Mouse (Mus musculus): ENCODE data around the gene Fstl3.

Gene Fstl3

GRCm38 (mm10) chr10:79788386-79789158 lies 11.5 kb downstream of the Fstl3 start:
- DNase-seq (ENCODE audit: low spot score): no peak

- no peak for DNase-seq (ENCODE audit: low spot score)
Measured at GRCm38 (mm10) chr10:79789581-79789980, 12.5 kb downstream of the Fstl3 start.

DNA sequence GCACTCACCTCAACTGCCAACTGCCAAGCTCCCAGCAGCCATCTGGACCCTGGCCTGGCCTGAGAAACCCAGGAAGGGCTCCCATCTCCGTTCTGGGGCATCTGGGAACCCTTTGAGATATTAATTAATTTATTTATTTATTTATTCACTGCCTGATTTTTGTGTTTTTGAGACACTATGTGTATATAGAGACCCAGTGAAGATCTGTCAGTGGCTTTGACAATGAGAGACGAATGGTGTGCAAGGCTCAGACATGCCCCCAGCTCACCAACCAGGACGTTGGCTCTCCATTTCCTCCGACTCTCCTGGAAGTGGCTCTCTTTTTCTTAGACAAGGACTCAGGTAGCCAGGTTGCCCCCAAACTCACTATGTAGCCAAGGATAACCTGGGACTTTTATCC lies 13.8 kb downstream of the Fstl3 start, which contains the start of gene Prss57:
Prss57 (minus strand) TSS at position 101 of the 400 bp plus-strand sequence.
- no peak for DNase-seq (ENCODE audit: low spot score)

DNA sequence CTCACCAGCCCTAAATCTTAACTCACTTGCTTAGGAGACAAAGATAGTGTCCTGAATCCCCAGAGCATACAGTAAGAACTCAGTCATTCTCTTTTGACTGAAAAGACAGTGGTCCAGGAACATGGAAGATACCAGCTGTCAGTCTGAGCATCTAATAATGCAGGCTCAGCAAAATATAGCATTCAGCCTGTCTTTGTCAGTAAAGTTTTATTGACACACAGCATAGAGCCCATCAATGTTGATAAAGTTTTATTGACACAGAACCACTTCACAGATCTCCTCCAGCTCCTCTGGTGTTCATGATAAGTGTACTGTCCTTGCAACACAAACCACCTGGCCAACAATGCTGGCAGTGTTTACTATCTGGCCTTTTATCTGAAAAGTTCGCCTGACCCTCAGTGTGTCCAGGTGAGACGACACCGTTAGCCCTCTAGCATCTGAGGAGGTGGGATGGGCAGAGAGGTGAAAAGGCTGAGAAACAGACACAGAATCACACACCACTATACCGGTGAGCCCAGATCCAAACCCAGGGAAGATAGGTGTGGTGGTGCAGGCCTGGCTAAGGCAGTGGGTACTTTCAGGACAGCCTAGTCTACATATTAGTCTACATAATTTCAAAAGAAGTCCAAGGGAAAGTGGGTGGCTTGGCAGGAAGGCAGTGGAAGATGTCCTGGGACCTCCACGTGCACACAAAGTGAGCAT lies 15.4 kb downstream of the Fstl3 start:
- DNase-seq (ENCODE audit: low spot score): no peak

- DNase-seq (ENCODE audit: low spot score): no peak
Measured at GRCm38 (mm10) chr10:79793051-79793737, 16.1 kb downstream of the Fstl3 start, which contains the start of gene Palm. Gene Palm, plus strand, starts transcription at chr10:79793572.

GRCm38 (mm10) chr10:79793738-79794490 lies 16.8 kb downstream of the Fstl3 start:
- no peak for DNase-seq (ENCODE audit: low spot score)

GRCm38 (mm10) chr10:79794491-79794931 lies 17.4 kb downstream of the Fstl3 start:
- no peak for DNase-seq (ENCODE audit: low spot score)

DNA sequence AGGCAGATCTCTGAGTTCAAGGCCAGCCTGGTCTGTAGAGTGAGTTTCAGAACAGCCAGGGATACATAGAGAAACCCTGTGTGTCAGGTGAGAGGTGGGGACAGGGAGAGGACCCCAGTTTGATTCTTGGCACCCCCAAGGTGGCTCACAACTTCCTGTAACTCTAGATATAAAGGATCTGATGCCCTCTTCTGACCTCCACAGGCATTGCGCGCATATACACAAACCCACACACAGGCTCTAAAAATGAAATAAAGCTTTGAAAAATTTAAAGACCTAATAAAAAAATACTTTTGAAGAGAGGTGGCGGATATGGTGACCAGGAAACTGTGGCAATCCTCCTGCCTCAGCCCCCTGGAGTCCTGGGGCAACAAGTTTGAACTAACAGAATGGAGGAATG lies 18.8 kb downstream of the Fstl3 start:
- no peak for DNase-seq (ENCODE audit: low spot score)

DNA sequence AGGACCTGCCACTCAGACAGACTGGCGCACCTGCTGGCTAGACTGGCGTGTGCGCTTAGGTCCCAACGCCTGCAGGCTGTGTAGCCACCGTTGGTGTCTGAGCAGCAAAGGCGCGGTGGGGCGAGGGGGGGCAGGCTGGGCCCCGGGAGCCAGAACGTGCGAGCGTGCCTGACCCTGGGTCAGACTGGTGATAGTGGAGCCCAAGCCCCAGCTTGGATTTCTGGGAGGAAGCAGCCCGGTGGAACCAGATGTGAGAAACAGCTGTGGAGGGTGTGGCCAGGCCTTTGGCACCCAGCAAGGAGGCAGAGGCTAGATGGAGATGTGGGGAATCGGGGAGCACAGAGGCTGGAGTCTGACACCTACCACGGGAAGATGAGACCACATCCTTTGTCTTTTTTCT lies 20.3 kb downstream of the Fstl3 start:
- no peak for DNase-seq (ENCODE audit: low spot score)

DNA sequence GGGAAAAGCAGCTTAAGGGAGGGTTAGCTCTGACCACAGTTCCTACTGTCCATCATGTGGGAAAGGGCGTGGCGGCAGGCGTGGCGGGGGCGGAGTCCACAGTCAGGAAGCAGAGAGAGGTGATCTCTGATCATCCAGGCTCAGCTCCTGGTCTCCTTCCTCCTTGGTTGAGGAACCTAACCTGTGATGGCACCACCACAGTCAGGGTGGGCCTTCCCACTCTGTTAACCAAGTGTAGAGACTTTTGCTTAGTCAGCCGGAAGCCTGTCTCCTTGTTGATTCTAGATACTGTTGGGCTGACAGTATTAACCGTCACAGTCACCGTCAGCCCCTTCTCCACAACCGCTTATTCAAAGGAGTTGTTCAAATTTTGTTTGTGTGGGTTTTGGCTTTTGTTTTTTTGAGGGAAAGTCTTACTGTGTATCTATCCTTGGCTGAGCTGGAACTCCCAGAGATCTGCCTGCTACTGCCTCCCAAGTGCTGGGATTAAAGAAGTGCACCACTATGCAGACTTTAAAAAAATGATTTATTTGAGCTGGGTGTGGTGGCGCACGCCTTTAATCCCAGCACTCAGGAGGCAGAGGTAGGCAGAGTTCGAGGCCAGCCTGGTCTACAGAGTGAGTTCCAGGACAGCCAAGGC lies 21.3 kb downstream of the Fstl3 start:
- no peak for DNase-seq (ENCODE audit: low spot score)

- DNase-seq (ENCODE audit: low spot score): no peak
Measured at GRCm38 (mm10) chr10:79800508-79800907, 23.4 kb downstream of the Fstl3 start.

GRCm38 (mm10) chr10:79801837-79802236 lies 24.8 kb downstream of the Fstl3 start:
- no peak for DNase-seq (ENCODE audit: low spot score)

GRCm38 (mm10) chr10:79802331-79802971 lies 25.4 kb downstream of the Fstl3 start:
- no peak for DNase-seq (ENCODE audit: low spot score)

DNA sequence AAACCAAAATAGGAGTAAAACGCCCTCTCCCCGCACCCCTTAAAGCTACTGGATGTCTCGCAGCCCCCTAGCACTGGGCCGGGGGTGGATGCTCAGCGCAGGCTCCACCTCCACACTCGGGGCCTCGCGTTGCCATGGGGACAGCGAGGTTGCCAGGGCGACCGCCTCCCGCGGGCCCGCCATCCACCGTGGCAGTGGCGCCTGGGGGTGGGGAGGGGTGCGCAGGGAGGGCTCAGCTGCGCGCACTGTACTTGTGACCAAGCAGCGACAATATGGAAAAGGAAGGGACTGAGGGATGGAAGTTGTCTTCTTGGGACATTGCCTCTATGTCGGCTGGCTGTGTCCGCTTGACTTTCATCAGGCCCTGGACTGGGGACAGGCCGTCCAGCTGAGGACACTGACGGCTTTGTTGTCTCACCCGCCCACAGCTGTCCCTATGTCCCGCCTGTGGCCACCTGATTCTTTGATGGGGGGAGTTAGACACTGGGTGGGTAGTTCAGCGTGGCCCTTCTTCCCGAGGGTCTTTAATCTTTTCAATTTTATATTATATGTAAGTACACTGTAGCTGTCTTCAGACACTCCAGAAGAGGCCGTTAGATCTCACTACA lies 26.7 kb downstream of the Fstl3 start:
- DNase-seq (ENCODE audit: low spot score): no peak

- no peak for DNase-seq (ENCODE audit: low spot score)
Measured at GRCm38 (mm10) chr10:79805636-79806035, 28.6 kb downstream of the Fstl3 start.

DNA sequence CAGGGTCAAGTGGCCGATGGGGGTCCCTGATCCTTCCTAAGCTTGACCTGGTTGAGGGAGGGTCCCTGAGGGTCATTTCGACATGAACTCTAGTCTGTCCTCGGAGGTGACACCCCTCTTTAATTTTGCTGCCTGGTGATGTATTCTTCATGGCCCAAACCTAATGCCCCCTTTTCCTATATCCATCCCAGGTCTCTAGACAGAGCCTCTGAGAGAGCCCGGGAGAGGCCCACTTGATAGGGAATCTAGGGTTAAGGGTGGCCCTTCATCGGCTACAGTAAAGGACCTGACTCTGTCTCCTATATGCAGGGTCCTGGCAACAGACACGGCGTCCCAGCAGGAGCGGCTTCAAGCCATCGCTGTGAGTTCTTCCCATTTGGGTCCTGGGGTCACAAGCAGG lies 29.3 kb downstream of the Fstl3 start:
- DNase-seq (ENCODE audit: low spot score): no peak

GRCm38 (mm10) chr10:79806972-79807371 lies 29.9 kb downstream of the Fstl3 start:
- no peak for DNase-seq (ENCODE audit: low spot score)

GRCm38 (mm10) chr10:79807826-79808225 lies 30.8 kb downstream of the Fstl3 start:
- DNase-seq (ENCODE audit: low spot score): no peak

- DNase-seq (ENCODE audit: low spot score): no peak
Measured at GRCm38 (mm10) chr10:79808728-79809127, 31.7 kb downstream of the Fstl3 start.
